8 mouse cellular contexts compared by ENCODE assay signal in the genomic region with DNA sequence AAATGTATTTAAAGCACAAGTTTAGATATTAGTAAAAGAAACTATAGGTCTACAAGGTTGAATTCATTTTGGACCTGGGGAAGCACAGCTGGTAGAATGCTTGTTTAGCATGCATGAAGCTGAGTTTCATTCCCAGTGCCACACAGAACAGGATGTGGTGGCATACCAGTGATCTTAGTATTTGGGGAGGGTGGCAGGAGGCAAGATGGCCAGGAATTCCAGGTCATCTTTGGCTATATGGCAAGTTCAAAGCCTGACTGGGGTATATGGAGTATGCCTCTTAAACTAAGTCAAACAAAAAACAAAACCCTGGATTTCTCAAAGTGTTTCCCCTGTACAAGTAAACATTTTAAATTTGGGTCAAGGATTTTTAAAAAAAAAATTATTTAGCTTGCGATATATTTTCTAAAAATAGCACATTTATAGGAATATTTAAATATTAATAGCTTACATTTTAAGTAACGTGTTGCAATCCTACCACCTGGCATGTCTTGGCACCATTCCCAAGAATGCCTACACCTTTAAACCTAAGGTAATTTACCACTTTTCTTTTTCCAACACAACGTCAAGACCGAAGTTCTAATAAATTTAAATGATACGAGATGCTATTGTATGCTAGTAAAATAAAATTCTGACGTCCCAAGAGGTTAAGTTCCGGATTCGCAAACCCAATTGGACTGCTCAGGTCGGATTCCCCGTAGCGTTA. TPM values are rescaled to one million over a fixed set of nuclear protein-coding genes. Genes with fewer than 3 reads are reported as not detected.
DNase-seq lines count a peak whose midpoint lies in the region; ATAC-seq and TF ChIP-seq lines count a peak whose summit lies in the region.

No protein-coding gene starts in this region.

- WGBS in kidney, adult 2 months, result 2% methylated on average over 11 of the region's 11 CpGs
- WGBS in embryonic facial prominence, embryonic 13.5 days, result 10% methylated on average over 11 of the region's 11 CpGs
- WGBS in kidney, embryonic 15.5 days, result 7% methylated on average over 11 of the region's 11 CpGs

- no peaks in the 10 kb centered on the region; the same call in 1 of the 2 replicates for H3K27me3 ChIP-seq in kidney, adult 2 months (replicated peaks; ENCODE audit: control insufficient read depth, insufficient read depth, low read length)
- no peaks in the 10 kb centered on the region for H3K27me3 ChIP-seq in ES-Bruce4 (ENCODE audit: control insufficient read depth, insufficient read depth, low read length, poor library complexity, severe bottlenecking)
- H3K27me3 ChIP-seq in embryonic facial prominence, embryonic 13.5 days, result no peaks in the 10 kb centered on the region
- H3K27me3 ChIP-seq in kidney, embryonic 15.5 days, result no peaks in the 10 kb centered on the region

- no peak for TF ChIP-seq EP300 in ES-Bruce4 (IDR thresholded peaks at IDR 0.05; ENCODE audit: insufficient read depth, low read depth, low read length)

- TF ChIP-seq POLR2A in kidney, adult 2 months (IDR thresholded peaks at IDR 0.05; ENCODE audit: low read depth, low read length), result no peak
- no peak for TF ChIP-seq POLR2A in ES-Bruce4 (IDR thresholded peaks at IDR 0.05; ENCODE audit: insufficient read depth, low read length)

- H3K9ac ChIP-seq in ES-Bruce4 (ENCODE audit: low read depth, poor library complexity, severe bottlenecking), result peak overlapping the region; percentile 78
- H3K9ac ChIP-seq in embryonic facial prominence, embryonic 13.5 days, result peak overlapping the region; percentile 90
- peak overlapping the region; percentile 68 for H3K9ac ChIP-seq in kidney, embryonic 15.5 days

- H3K4me3 ChIP-seq in kidney, adult 2 months (ENCODE audit: insufficient read depth, low read depth, low read length), result peak overlapping the region; percentile 70
- H3K4me3 ChIP-seq in ES-Bruce4 (ENCODE audit: low read depth, low read length), result peak overlapping the region; percentile 57
- peak overlapping the region; percentile 93 for H3K4me3 ChIP-seq in embryonic facial prominence, embryonic 13.5 days
- H3K4me3 ChIP-seq in kidney, embryonic 15.5 days (replicated peaks), result peak overlapping the region; percentile 83

- 0 out of 2 replicates have a peak, but pooled peaks cover 4% of the 10 kb centered on the region for H3K9me3 ChIP-seq in ES-Bruce4 (replicated peaks; ENCODE audit: control insufficient read depth, insufficient read depth, low read length, poor library complexity, severe bottlenecking)
- no peaks in the 10 kb centered on the region for H3K9me3 ChIP-seq in embryonic facial prominence, embryonic 13.5 days
- peaks cover 3% of the 10 kb centered on the region; the same call in 1 of the 2 replicates for H3K9me3 ChIP-seq in kidney, embryonic 15.5 days (replicated peaks)

- H3K4me2 ChIP-seq in embryonic facial prominence, embryonic 13.5 days, result peak overlapping the region; percentile 76
- H3K4me2 ChIP-seq in kidney, embryonic 15.5 days, result peak overlapping the region; percentile 82

- H3K36me3 ChIP-seq in kidney, adult 2 months (ENCODE audit: control insufficient read depth, insufficient read depth, low read length), result no peaks in the 10 kb centered on the region
- peaks cover 15% of the 10 kb centered on the region for H3K36me3 ChIP-seq in ES-Bruce4 (ENCODE audit: control insufficient read depth, insufficient read depth, low read length, poor library complexity, severe bottlenecking)
- H3K36me3 ChIP-seq in embryonic facial prominence, embryonic 13.5 days, result no peaks in the 10 kb centered on the region
- no peaks in the 10 kb centered on the region for H3K36me3 ChIP-seq in kidney, embryonic 15.5 days

- peak overlapping the region; percentile 82; the same call in 1 of the 2 replicates for H3K27ac ChIP-seq in kidney, adult 2 months (ENCODE audit: insufficient read depth, low read depth, low read length)
- 0 out of 2 replicates have a peak overlapping the region, but pooled peaks have one; percentile 22 for H3K27ac ChIP-seq in ES-Bruce4 (ENCODE audit: insufficient read depth, low read length)
- peak overlapping the region; percentile 95; the same call in 1 of the 2 replicates for H3K27ac ChIP-seq in embryonic facial prominence, embryonic 13.5 days
- peak overlapping the region; percentile 96; the same call in 1 of the 2 replicates for H3K27ac ChIP-seq in kidney, embryonic 15.5 days

- peak; percentile 36 for DNase-seq in kidney, adult 2 months
- no peak for DNase-seq in kidney, adult 18-20 months
- peak; percentile 28 for DNase-seq in naive thymus-derived CD4-positive, alpha-beta T cell, adult 2 months (ENCODE audit: low read depth)
- DNase-seq in adrenal gland, postnatal 36 days, result no peak
- DNase-seq in testis, postnatal 10 days (ENCODE audit: low spot score), result no peak

- ATAC-seq in embryonic facial prominence, embryonic 13.5 days (ENCODE audit: insufficient number of reproducible peaks, insufficient read depth, low FRiP score, low TSS enrichment, low read depth), result no peak
- ATAC-seq in kidney, embryonic 15.5 days (replicated peaks; ENCODE audit: low FRiP score), result no peak

- TF ChIP-seq CTCF in kidney, adult 2 months (conservative IDR thresholded peaks at IDR 0.05; ENCODE audit: insufficient read depth, insufficient read length, low read depth, low read length), result no peak
- no peak for TF ChIP-seq CTCF in ES-Bruce4 (IDR thresholded peaks at IDR 0.05; ENCODE audit: low read depth, low read length)

- H3K4me1 ChIP-seq in kidney, adult 2 months (ENCODE audit: control insufficient read depth, insufficient read depth, low read length), result peaks cover 13% of the 10 kb centered on the region
- peaks cover 1% of the 10 kb centered on the region for H3K4me1 ChIP-seq in ES-Bruce4 (ENCODE audit: control insufficient read depth, insufficient read depth, low read length)
- peaks cover 16% of the 10 kb centered on the region for H3K4me1 ChIP-seq in embryonic facial prominence, embryonic 13.5 days
- H3K4me1 ChIP-seq in kidney, embryonic 15.5 days, result peaks cover 24% of the 10 kb centered on the region

RNA-seq across cellular contexts. Expression of a gene that starts 1.3 kb away (rescaled TPM):
- polyA plus RNA-seq in kidney, adult 2 months (2012; rRNA removed), result 14.0 and 19.1 TPM in 2 replicates
- 141 and 161 TPM in 2 replicates for polyA plus RNA-seq in ES-Bruce4 (2011; ENCODE audit: insufficient read depth, insufficient read length, low read depth, missing spikeins)
- 10.7 and 13.4 TPM in 2 replicates for polyA plus RNA-seq in embryonic facial prominence, embryonic 13.5 days (2015; fragmentation: Nextera tagmentation; extraction: Ambion mirVana)
- 15.7 and 16.0 TPM in 2 replicates for polyA plus RNA-seq in kidney, embryonic 15.5 days (2015; fragmentation: Nextera tagmentation; extraction: Ambion mirVana)
- total RNA-seq in adrenal gland, postnatal 36 days (2021), result 10 to 100 TPM; 51.7 to 51.9 TPM

Comparison
In these comparisons a context has a peak if more than half of its experiments do, and no peak if none do; other contexts are left out.
1. DNase-seq: peak in kidney, adult 2 months (single experiment) and naive thymus-derived CD4-positive, alpha-beta T cell, adult 2 months (single experiment); none in kidney, adult 18-20 months (single experiment), adrenal gland, postnatal 36 days (0 of 2) and testis, postnatal 10 days (single experiment).
2. H3K27ac ChIP-seq: peak in every context shown above with its lines; median percentile 96 in kidney, embryonic 15.5 days; 95 in embryonic facial prominence, embryonic 13.5 days; 82 in kidney, adult 2 months; 22 in ES-Bruce4.
3. Peak in every context shown above with its lines, with median percentiles within 50 percentile points of each other: H3K4me3 ChIP-seq and H3K9ac ChIP-seq.